Mouse (Mus musculus): ENCODE measurements around the gene Serpina3c. TPM values are rescaled to one million over a fixed set of nuclear protein-coding genes. Genes with fewer than 3 reads are reported as not detected.

The Serpina3c gene
- polyA plus RNA-seq, 1 experiment from 2014 or later = not detected

GRCm38 (mm10) chr12:104143286-104143685 is 10.4 kb downstream of the Serpina3c start:
- ATAC-seq (ENCODE audit: low FRiP score, low TSS enrichment) (no peak), DNase-seq (ENCODE audit: low spot score) (no peak)
- Histone ChIP-seq H3K4me2 (replicated peaks; ENCODE audit: low read depth) (no peak overlapping the region), H3K27me3 (ENCODE audit: control insufficient read depth, insufficient read depth, low read length) (no peaks in the 10 kb centered on the region), H3K4me3 (ENCODE audit: low read depth, low read length) (no peak overlapping the region), H3K36me3 (ENCODE audit: control insufficient read depth, insufficient read depth, low read length) (no peaks in the 10 kb centered on the region), H3K4me1 (replicated peaks; ENCODE audit: control insufficient read depth, insufficient read depth) (no peaks in the 10 kb centered on the region), H3K9me3 (ENCODE audit: control insufficient read depth, low read length) (no peaks in the 10 kb centered on the region), H3K27ac (replicated peaks) (no peak overlapping the region), H3K9ac (ENCODE audit: low read length) (no peak overlapping the region)
- TF ChIP-seq EP300 (optimal IDR thresholded peaks at IDR 0.05) (no peak), CTCF (IDR thresholded peaks at IDR 0.05; ENCODE audit: low read depth) (no peak)
- 57% methylated on average over 1 of the region's 1 CpGs for WGBS

GRCm38 (mm10) chr12:104142427-104142826 is 11.2 kb downstream of the Serpina3c start:
- no peak overlapping the region for H3K4me2 ChIP-seq (replicated peaks; ENCODE audit: low read depth)
- H3K9ac ChIP-seq (ENCODE audit: low read length) = no peak overlapping the region
- ATAC-seq (ENCODE audit: low FRiP score, low TSS enrichment) = no peak

GRCm38 (mm10) chr12:104141506-104141905 is 12.2 kb downstream of the Serpina3c start:
- ATAC-seq (ENCODE audit: low FRiP score, low TSS enrichment) (no peak), DNase-seq (ENCODE audit: low spot score) (peak; percentile 3)
- no peaks in the 10 kb centered on the region for H3K9me3 ChIP-seq (ENCODE audit: control insufficient read depth, low read length)
- H3K4me1 ChIP-seq (replicated peaks; ENCODE audit: control insufficient read depth, insufficient read depth) = no peaks in the 10 kb centered on the region
- H3K9ac ChIP-seq (ENCODE audit: low read length) = no peak overlapping the region
- H3K36me3 ChIP-seq (ENCODE audit: control insufficient read depth, insufficient read depth, low read length) = no peaks in the 10 kb centered on the region
- TF ChIP-seq CTCF (IDR thresholded peaks at IDR 0.05; ENCODE audit: low read depth) (no peak), EP300 (optimal IDR thresholded peaks at IDR 0.05) (no peak)
- no peak overlapping the region for H3K4me2 ChIP-seq (replicated peaks; ENCODE audit: low read depth)
- no peaks in the 10 kb centered on the region for H3K27me3 ChIP-seq (ENCODE audit: control insufficient read depth, insufficient read depth, low read length)
- 80% methylated on average over 1 of the region's 1 CpGs for WGBS
- H3K4me3 ChIP-seq (ENCODE audit: low read depth, low read length) = no peak overlapping the region
- no peak overlapping the region for H3K27ac ChIP-seq (replicated peaks)

More at GRCm38 (mm10) chr12:104142427-104142826, 11.2 kb downstream of the Serpina3c start:
- WGBS = 22% methylated on average over 1 of the region's 1 CpGs
- Histone ChIP-seq H3K36me3 (ENCODE audit: control insufficient read depth, insufficient read depth, low read length) (no peaks in the 10 kb centered on the region), H3K27ac (replicated peaks) (no peak overlapping the region), H3K9me3 (ENCODE audit: control insufficient read depth, low read length) (no peaks in the 10 kb centered on the region), H3K27me3 (ENCODE audit: control insufficient read depth, insufficient read depth, low read length) (no peaks in the 10 kb centered on the region), H3K4me1 (replicated peaks; ENCODE audit: control insufficient read depth, insufficient read depth) (no peaks in the 10 kb centered on the region), H3K4me3 (ENCODE audit: low read depth, low read length) (no peak overlapping the region)
- DNase-seq (ENCODE audit: low spot score) = peak; percentile 8
- TF ChIP-seq EP300 (optimal IDR thresholded peaks at IDR 0.05) = no peak
- TF ChIP-seq CTCF (IDR thresholded peaks at IDR 0.05; ENCODE audit: low read depth) = no peak

GRCm38 (mm10) chr12:104140543-104141103 is 13.0 kb downstream of the Serpina3c start:
- H3K36me3 ChIP-seq (ENCODE audit: control insufficient read depth, insufficient read depth, low read length) = no peaks in the 10 kb centered on the region
- no peak overlapping the region for H3K27ac ChIP-seq (replicated peaks)
- no peaks in the 10 kb centered on the region for H3K27me3 ChIP-seq (ENCODE audit: control insufficient read depth, insufficient read depth, low read length)
- peak; percentile 6 for DNase-seq (ENCODE audit: low spot score)
- WGBS = 88% methylated on average over 4 of the region's 4 CpGs
- ATAC-seq (ENCODE audit: low FRiP score, low TSS enrichment) = no peak
- TF ChIP-seq EP300 (optimal IDR thresholded peaks at IDR 0.05) (no peak), CTCF (IDR thresholded peaks at IDR 0.05; ENCODE audit: low read depth) (no peak)
- no peak overlapping the region for H3K9ac ChIP-seq (ENCODE audit: low read length)
- H3K9me3 ChIP-seq (ENCODE audit: control insufficient read depth, low read length) = no peaks in the 10 kb centered on the region
- no peaks in the 10 kb centered on the region for H3K4me1 ChIP-seq (replicated peaks; ENCODE audit: control insufficient read depth, insufficient read depth)
- no peak overlapping the region for H3K4me3 ChIP-seq (ENCODE audit: low read depth, low read length)
- no peak overlapping the region for H3K4me2 ChIP-seq (replicated peaks; ENCODE audit: low read depth)

- H3K9ac ChIP-seq (ENCODE audit: low read length) = no peak overlapping the region
- no peak overlapping the region for H3K27ac ChIP-seq (replicated peaks)
- H3K9me3 ChIP-seq (ENCODE audit: control insufficient read depth, low read length) = no peaks in the 10 kb centered on the region
- no peak for ATAC-seq (ENCODE audit: low FRiP score, low TSS enrichment)
- no peaks in the 10 kb centered on the region for H3K27me3 ChIP-seq (ENCODE audit: control insufficient read depth, insufficient read depth, low read length)
- no peaks in the 10 kb centered on the region for H3K4me1 ChIP-seq (replicated peaks; ENCODE audit: control insufficient read depth, insufficient read depth)
- H3K4me3 ChIP-seq (ENCODE audit: low read depth, low read length) = no peak overlapping the region
- 74% methylated on average over 2 of the region's 2 CpGs for WGBS
- DNase-seq (ENCODE audit: low spot score) = no peak
- no peak overlapping the region for H3K4me2 ChIP-seq (replicated peaks; ENCODE audit: low read depth)
- TF ChIP-seq CTCF (IDR thresholded peaks at IDR 0.05; ENCODE audit: low read depth) = no peak
- no peak for TF ChIP-seq EP300 (optimal IDR thresholded peaks at IDR 0.05)
- H3K36me3 ChIP-seq (ENCODE audit: control insufficient read depth, insufficient read depth, low read length) = no peaks in the 10 kb centered on the region
These were observed 15.5 kb downstream of the Serpina3c start for GRCm38 (mm10) chr12:104138216-104138615.

- DNase-seq (ENCODE audit: low spot score) = no peak
- H3K36me3 ChIP-seq (ENCODE audit: control insufficient read depth, insufficient read depth, low read length) = no peaks in the 10 kb centered on the region
- no peaks in the 10 kb centered on the region for H3K4me1 ChIP-seq (replicated peaks; ENCODE audit: control insufficient read depth, insufficient read depth)
- H3K27ac ChIP-seq (replicated peaks) = no peak overlapping the region
- H3K27me3 ChIP-seq (ENCODE audit: control insufficient read depth, insufficient read depth, low read length) = no peaks in the 10 kb centered on the region
- no peak for ATAC-seq (ENCODE audit: low FRiP score, low TSS enrichment)
- TF ChIP-seq CTCF (IDR thresholded peaks at IDR 0.05; ENCODE audit: low read depth) = no peak
- TF ChIP-seq EP300 (optimal IDR thresholded peaks at IDR 0.05) = no peak
- no peak overlapping the region for H3K4me2 ChIP-seq (replicated peaks; ENCODE audit: low read depth)
- H3K9ac ChIP-seq (ENCODE audit: low read length) = no peak overlapping the region
- H3K9me3 ChIP-seq (ENCODE audit: control insufficient read depth, low read length) = no peaks in the 10 kb centered on the region
- no peak overlapping the region for H3K4me3 ChIP-seq (ENCODE audit: low read depth, low read length)
These were observed 22.6 kb downstream of the Serpina3c start for GRCm38 (mm10) chr12:104131041-104131440.

Data from stomach, postnatal 0 days (tissue).